Mouse (Mus musculus): ENCODE data around the gene 4930518I15Rik. TPM values are rescaled to one million over a fixed set of nuclear protein-coding genes. Genes with fewer than 3 reads are reported as not detected.

The 4930518I15Rik gene
- polyA plus RNA-seq, 1 experiment = 3.0 TPM

DNA sequence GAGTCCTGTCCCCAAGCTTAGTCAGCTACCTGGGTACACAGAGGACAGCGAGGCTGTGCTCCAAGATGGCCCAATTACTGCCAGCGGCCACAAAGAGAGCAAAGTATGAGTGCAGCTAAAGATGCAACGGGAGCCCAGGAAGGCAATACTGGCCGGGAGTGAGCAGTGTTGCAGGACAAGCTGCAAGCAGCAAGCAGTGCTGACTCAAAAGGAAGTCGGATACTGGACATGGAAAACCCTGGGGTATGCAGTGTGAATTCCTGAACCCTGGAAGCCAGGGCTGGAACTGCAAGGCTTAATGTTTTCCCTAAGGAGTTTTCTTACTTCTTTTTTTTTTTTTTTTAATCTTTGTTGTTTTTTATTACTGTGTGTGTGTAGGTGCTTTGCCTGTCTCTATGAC is 46.2 kb downstream of the 4930518I15Rik start:
- Histone ChIP-seq H3K4me3 (ENCODE audit: insufficient read depth, low read length) (no peak overlapping the region), H3K4me1 (ENCODE audit: control insufficient read depth, insufficient read depth, low read length) (no peaks in the 10 kb centered on the region), H3K27ac (ENCODE audit: insufficient read depth, low read length) (no peak overlapping the region)
- TF ChIP-seq CTCF (IDR thresholded peaks at IDR 0.05; ENCODE audit: extremely low read depth, insufficient read depth, low read length) (no peak), POLR2A (IDR thresholded peaks at IDR 0.05; ENCODE audit: extremely low read depth, insufficient read depth, low read length) (no peak)

DNA sequence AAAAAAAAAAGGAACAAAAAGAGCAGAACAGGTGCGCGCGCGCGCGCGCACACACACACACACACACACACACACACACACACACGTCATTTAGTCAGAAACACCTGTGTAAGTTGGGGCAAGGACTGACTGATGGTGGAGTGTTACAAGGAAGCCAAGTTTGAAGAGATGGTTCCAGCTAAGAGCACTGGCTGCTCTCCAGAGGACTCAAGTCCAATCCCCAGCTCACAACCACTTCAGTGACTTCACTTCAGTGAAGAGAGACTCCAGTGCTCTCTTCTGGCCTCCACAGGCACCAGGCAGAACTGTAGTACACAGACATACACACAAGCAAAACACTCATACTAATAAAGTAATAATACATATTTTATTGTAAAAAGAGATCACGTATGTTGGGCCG is 47.0 kb downstream of the 4930518I15Rik start:
- no peaks in the 10 kb centered on the region for H3K4me1 ChIP-seq (ENCODE audit: control insufficient read depth, insufficient read depth, low read length)
- H3K27ac ChIP-seq (ENCODE audit: insufficient read depth, low read length) = no peak overlapping the region
- TF ChIP-seq POLR2A (IDR thresholded peaks at IDR 0.05; ENCODE audit: extremely low read depth, insufficient read depth, low read length) = no peak
- no peak for TF ChIP-seq CTCF (IDR thresholded peaks at IDR 0.05; ENCODE audit: extremely low read depth, insufficient read depth, low read length)
- H3K4me3 ChIP-seq (ENCODE audit: insufficient read depth, low read length) = no peak overlapping the region

DNA sequence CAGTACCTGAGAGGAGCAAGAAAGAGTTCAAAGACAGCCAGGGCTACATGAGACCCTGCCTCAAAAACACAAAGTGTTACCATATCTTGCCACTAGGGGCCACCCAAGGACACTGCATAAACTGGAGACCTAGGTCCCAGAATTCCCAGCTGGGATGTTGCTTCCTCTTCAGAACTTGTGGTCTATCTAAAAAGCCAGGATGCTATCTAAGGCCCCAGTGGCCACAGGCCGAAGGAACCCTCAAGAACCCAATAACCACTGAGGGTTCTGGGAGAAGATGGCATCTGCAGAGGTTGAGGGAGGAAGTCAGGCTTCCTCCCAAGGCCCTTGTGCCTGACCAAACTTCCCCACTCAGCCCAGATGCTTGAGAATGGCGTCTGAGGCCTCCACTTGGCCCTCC is 48.2 kb downstream of the 4930518I15Rik start:
- Histone ChIP-seq H3K4me3 (ENCODE audit: insufficient read depth, low read length) (no peak overlapping the region), H3K27ac (ENCODE audit: insufficient read depth, low read length) (no peak overlapping the region), H3K4me1 (ENCODE audit: control insufficient read depth, insufficient read depth, low read length) (no peaks in the 10 kb centered on the region)
- TF ChIP-seq CTCF (IDR thresholded peaks at IDR 0.05; ENCODE audit: extremely low read depth, insufficient read depth, low read length) = peak; percentile 82
- TF ChIP-seq POLR2A (IDR thresholded peaks at IDR 0.05; ENCODE audit: extremely low read depth, insufficient read depth, low read length) = no peak

DNA sequence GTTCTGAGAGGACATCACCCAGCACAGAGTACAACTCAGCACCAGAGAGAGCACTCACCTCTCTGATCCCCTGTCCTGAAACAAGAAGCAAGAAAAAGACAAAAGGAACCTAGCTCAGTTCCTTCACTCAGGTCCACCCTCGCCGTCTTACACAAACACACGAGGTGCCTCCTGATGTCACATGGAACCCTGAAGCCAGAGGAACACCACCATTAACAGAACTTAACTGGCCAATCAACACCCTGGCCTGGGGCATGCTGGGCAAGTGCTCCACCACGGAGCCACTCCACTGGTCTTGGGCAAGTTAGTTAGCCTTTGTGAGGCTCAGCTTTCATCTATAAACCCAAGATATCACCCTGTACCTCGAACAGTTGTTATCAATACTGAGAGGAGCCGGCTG is 50.9 kb downstream of the 4930518I15Rik start:
- no peaks in the 10 kb centered on the region for H3K4me1 ChIP-seq (ENCODE audit: control insufficient read depth, insufficient read depth, low read length)
- no peak overlapping the region for H3K4me3 ChIP-seq (ENCODE audit: insufficient read depth, low read length)
- TF ChIP-seq CTCF (IDR thresholded peaks at IDR 0.05; ENCODE audit: extremely low read depth, insufficient read depth, low read length) (no peak), POLR2A (IDR thresholded peaks at IDR 0.05; ENCODE audit: extremely low read depth, insufficient read depth, low read length) (no peak)
- H3K27ac ChIP-seq (ENCODE audit: insufficient read depth, low read length) = no peak overlapping the region

Other genes with a start within 250 kb of the 4930518I15Rik start
- gene Dlgap4, start 244.2 kb downstream of the 4930518I15Rik start, polyA plus RNA-seq (2012; rRNA removed) = 205 and 222 TPM in 2 replicates
- 46.3 and 47.7 TPM in 2 replicates for gene Myl9, start 82.5 kb downstream of the 4930518I15Rik start, polyA plus RNA-seq (2012; rRNA removed)
- gene Tgif2, start 17.9 kb downstream of the 4930518I15Rik start, polyA plus RNA-seq (2012; rRNA removed) = 1.1 and 1.7 TPM in 2 replicates
- 100 and 110 TPM in 2 replicates for gene Rab5if, start 5.2 kb upstream of the 4930518I15Rik start, polyA plus RNA-seq (2012; rRNA removed)
- 0.67 and 0.85 TPM in 2 replicates for gene Sla2, start 29.2 kb upstream of the 4930518I15Rik start, polyA plus RNA-seq (2012; rRNA removed)
- 585 and 611 TPM in 2 replicates for gene Ndrg3, start 134.1 kb upstream of the 4930518I15Rik start, polyA plus RNA-seq (2012; rRNA removed)
- 5.4 and 5.8 TPM in 2 replicates for gene Dsn1, start 149.2 kb upstream of the 4930518I15Rik start, polyA plus RNA-seq (2012; rRNA removed)
- gene Soga1, start 221.3 kb upstream of the 4930518I15Rik start, polyA plus RNA-seq (2012; rRNA removed) = 5.8 and 6.8 TPM in 2 replicates
- gene Tldc2, start 229.1 kb upstream of the 4930518I15Rik start, polyA plus RNA-seq (2012; rRNA removed) = not detected in 2 replicates

Data from cortical plate, adult 2 months (tissue).